Mouse (Mus musculus) heart, embryonic 14.5 days (tissue): ENCODE results near the gene Draxin. TPM values are rescaled to one million over a fixed set of nuclear protein-coding genes. Genes with fewer than 3 reads are reported as not detected.

Experiments
- ATAC-seq: fragments of 200-750 bp; cut with Nextera tagmentation; 2 replicates; pipeline ENCODE4 v1.8.0; 2017; ENCODE audit warnings: low read depth, moderate TSS enrichment; ENCODE audit not compliant: insufficient number of reproducible peaks, insufficient read depth, low FRiP score
- H3K27ac ChIP-seq, 2 experiments: fragments of 200-500 bp in 1 of 2; fragments of 300-500 bp in 1 of 2; sonication (generic) in 1 of 2; replicated peaks in 1 of 2; 2 replicates each; pipeline ENCODE4 v1.5.1; 2012 to 2014; ENCODE audit warnings: low read depth in 2 of 2, low read length in 2 of 2, control low read depth in 1 of 2, mild to moderate bottlenecking in 1 of 2, mixed read lengths in 1 of 2; ENCODE audit not compliant: control insufficient read depth in 1 of 2, insufficient read depth in 1 of 2
- H3K27me3 ChIP-seq: fragments of 300-500 bp; sonication (generic); 2 replicates; pipeline ENCODE4 v1.6.1; 2014; ENCODE audit warnings: mild to moderate bottlenecking, low read length, control low read depth; ENCODE audit not compliant: control insufficient read depth, insufficient read depth
- H3K36me3 ChIP-seq: fragments of 300-500 bp; sonication (generic); 2 replicates; pipeline ENCODE4 v1.6.1; 2014; ENCODE audit warnings: mild to moderate bottlenecking, control low read depth, low read length, mixed read lengths; ENCODE audit not compliant: control insufficient read depth, insufficient read depth
- H3K4me1 ChIP-seq, 2 experiments: fragments of 200-500 bp in 1 of 2; fragments of 300-500 bp in 1 of 2; sonication (generic) in 1 of 2; 2 replicates each; pipeline ENCODE4 v1.6.1; 2012 to 2014; ENCODE audit warnings: low read length in 2 of 2, control low read depth in 1 of 2, mixed read lengths in 1 of 2; ENCODE audit not compliant: control insufficient read depth in 2 of 2, insufficient read depth in 2 of 2
- H3K4me2 ChIP-seq: fragments of 300-500 bp; sonication (generic); 2 replicates; pipeline ENCODE4 v1.6.1; 2014; ENCODE audit warnings: mild to moderate bottlenecking, low read length
- H3K4me3 ChIP-seq, 2 experiments: fragments of 200-500 bp in 1 of 2; fragments of 300-500 bp in 1 of 2; sonication (generic) in 1 of 2; 2 replicates each; pipeline ENCODE4 v1.5.1; 2012 to 2014; ENCODE audit warnings: low read length in 2 of 2, mild to moderate bottlenecking in 2 of 2, control low read depth in 1 of 2, low read depth in 1 of 2, moderate library complexity in 1 of 2; ENCODE audit not compliant: control insufficient read depth in 1 of 2, insufficient read depth in 1 of 2
- H3K9ac ChIP-seq: fragments of 300-500 bp; sonication (generic); 2 replicates; pipeline ENCODE4 v1.6.1; 2014; ENCODE audit warnings: mild to moderate bottlenecking, low read length
- H3K9me3 ChIP-seq: fragments of 300-500 bp; sonication (generic); 2 replicates; pipeline ENCODE4 v1.6.1; 2016; ENCODE audit warnings: low read length, control low read depth; ENCODE audit not compliant: control insufficient read depth
- WGBS: fragments of 180-500 bp; shearing (Covaris S2); extraction: QIAGEN DNeasy Blood & Tissue Kit; methylation state at CpG from one replicate; pipeline ENCODE4 v1.1.7; 2014; 5-methylcytosine and 5-hydroxymethylcytosine counted together
- polyA plus RNA-seq: library from polyadenylated mRNA; unstranded; fragments of >200 nt; fragmentation: Nextera tagmentation; extraction: Ambion mirVana; gene quantifications from 2 replicates; pipeline ENCODE4 v1.2.1, GENCODE M21; 2014

Draxin gene
- polyA plus RNA-seq, 1 experiment from 2014 or later, result not detected

GRCm38 (mm10) chr4:148114758-148115391 lies 15.6 kb downstream of the Draxin start:
- Histone ChIP-seq H3K4me1 (peaks cover 0 to 3% of the 10 kb centered on the region in 2 experiments; a peak in 1 of 4 replicates), H3K27ac (no peak overlapping the region), H3K9me3 (peaks cover 5% of the 10 kb centered on the region; the same call in 1 of the 2 replicates), H3K9ac (no peak overlapping the region; the same call in 1 of the 2 replicates), H3K4me3 (no peak overlapping the region), H3K27me3 (peaks cover 7% of the 10 kb centered on the region; the same call in 1 of the 2 replicates), H3K4me2 (peak overlapping the region; percentile 23; the same call in 1 of the 2 replicates), H3K36me3 (no peaks in the 10 kb centered on the region)
- ATAC-seq, result 0 out of 2 replicates have a peak, but pooled peaks have one; percentile 15
- 7% methylated on average over 15 of the region's 15 CpGs for WGBS

GRCm38 (mm10) chr4:148112519-148112918 lies 18.0 kb downstream of the Draxin start:
- no peak overlapping the region for H3K4me3 ChIP-seq

GRCm38 (mm10) chr4:148109215-148109614 lies 21.3 kb downstream of the Draxin start:
- no peaks in the 10 kb centered on the region; the same call in 1 of the 2 replicates for H3K27me3 ChIP-seq
- H3K9me3 ChIP-seq, result no peaks in the 10 kb centered on the region
- no peak for ATAC-seq
- no peaks in the 10 kb centered on the region for H3K36me3 ChIP-seq
- no peak overlapping the region for H3K4me2 ChIP-seq
- WGBS, result 51% methylated on average over 5 of the region's 5 CpGs
- H3K4me3 ChIP-seq, result no peak overlapping the region
- no peak overlapping the region for H3K9ac ChIP-seq
- H3K27ac ChIP-seq, result no peak overlapping the region
- peaks cover 9 to 17% of the 10 kb centered on the region in 2 experiments for H3K4me1 ChIP-seq

More at GRCm38 (mm10) chr4:148112519-148112918, 18.0 kb downstream of the Draxin start:
- Histone ChIP-seq H3K27me3 (peaks cover 7% of the 10 kb centered on the region; the same call in 1 of the 2 replicates), H3K9ac (no peak overlapping the region), H3K9me3 (peaks cover 5% of the 10 kb centered on the region; the same call in 1 of the 2 replicates), H3K4me1 (peaks cover 9 to 12% of the 10 kb centered on the region in 2 experiments), H3K4me2 (no peak overlapping the region), H3K36me3 (no peaks in the 10 kb centered on the region), H3K27ac (no peak overlapping the region)
- ATAC-seq, result no peak
- WGBS, result 75% methylated on average over 12 of the region's 12 CpGs

- no peak overlapping the region for H3K4me3 ChIP-seq
- H3K27me3 ChIP-seq, result no peaks in the 10 kb centered on the region; the same call in 1 of the 2 replicates
- H3K4me2 ChIP-seq, result no peak overlapping the region
- H3K9me3 ChIP-seq, result no peaks in the 10 kb centered on the region
- H3K27ac ChIP-seq, result no peak overlapping the region
- peaks cover 9 to 17% of the 10 kb centered on the region in 2 experiments for H3K4me1 ChIP-seq
- H3K9ac ChIP-seq, result no peak overlapping the region
- no peaks in the 10 kb centered on the region for H3K36me3 ChIP-seq
- WGBS, result 36% methylated on average over 7 of the region's 7 CpGs
- ATAC-seq, result no peak
Measured at GRCm38 (mm10) chr4:148108565-148109100, 21.9 kb downstream of the Draxin start.

- Histone ChIP-seq H3K9ac (no peak overlapping the region), H3K27me3 (no peaks in the 10 kb centered on the region; the same call in 1 of the 2 replicates)
Measured at GRCm38 (mm10) chr4:148107621-148108291, 22.7 kb downstream of the Draxin start.

GRCm38 (mm10) chr4:148104146-148104545 lies 26.4 kb downstream of the Draxin start:
- 65% methylated on average over 3 of the region's 3 CpGs for WGBS
- Histone ChIP-seq H3K27me3 (peaks cover 10% of the 10 kb centered on the region; the same call in 1 of the 2 replicates), H3K4me2 (no peak overlapping the region), H3K27ac (no peak overlapping the region), H3K9ac (no peak overlapping the region), H3K4me3 (no peak overlapping the region), H3K36me3 (no peaks in the 10 kb centered on the region), H3K9me3 (no peaks in the 10 kb centered on the region), H3K4me1 (peaks cover 11 to 20% of the 10 kb centered on the region in 2 experiments)
- ATAC-seq, result no peak

More at GRCm38 (mm10) chr4:148107621-148108291, 22.7 kb downstream of the Draxin start:
- peaks cover 9 to 17% of the 10 kb centered on the region in 2 experiments for H3K4me1 ChIP-seq
- no peaks in the 10 kb centered on the region for H3K9me3 ChIP-seq
- H3K4me3 ChIP-seq, result no peak overlapping the region
- H3K27ac ChIP-seq, result no peak overlapping the region
- no peak overlapping the region for H3K4me2 ChIP-seq
- no peak for ATAC-seq
- no peaks in the 10 kb centered on the region for H3K36me3 ChIP-seq
- 47% methylated on average over 22 of the region's 22 CpGs for WGBS

GRCm38 (mm10) chr4:148101801-148102527 lies 28.5 kb downstream of the Draxin start:
- H3K27me3 ChIP-seq, result peaks cover 10% of the 10 kb centered on the region; the same call in 1 of the 2 replicates
- H3K27ac ChIP-seq, result no peak overlapping the region
- 14% methylated on average over 29 of the region's 29 CpGs for WGBS
- H3K9ac ChIP-seq, result peak overlapping the region; percentile 64
- peak overlapping the region; percentile 27 to 32 for H3K4me3 ChIP-seq
- no peaks in the 10 kb centered on the region for H3K9me3 ChIP-seq
- peaks cover 6 to 9% of the 10 kb centered on the region in 2 experiments; a peak in 3 of 4 replicates for H3K4me1 ChIP-seq
- peak overlapping the region; percentile 76 for H3K4me2 ChIP-seq
- ATAC-seq, result 0 out of 2 replicates have a peak, but pooled peaks have one; percentile 64
- H3K36me3 ChIP-seq, result no peaks in the 10 kb centered on the region
